Mouse (Mus musculus): ENCODE data around the gene Tarbp2.

GRCm38 (mm10) chr15:102498322-102498721 lies 19.7 kb upstream of the Tarbp2 start:
- TF ChIP-seq POLR2A (IDR thresholded peaks at IDR 0.05; ENCODE audit: insufficient read depth, low read depth, low read length) (no peak), CTCF (IDR thresholded peaks at IDR 0.05; ENCODE audit: insufficient read depth, low read depth, low read length) (no peak)
